Mouse (Mus musculus) brain, embryonic 14.5 days (tissue): ENCODE results near the gene Mier2.

Experiments
- CTCF ChIP-seq: fragments of 200-500 bp; IDR thresholded peaks from 2 replicates; pipeline ENCODE4 v1.5.1; 2012; ENCODE audit warnings: inconsistent platforms, mild to moderate bottlenecking, moderate library complexity, borderline replicate concordance; ENCODE audit not compliant: insufficient read depth, insufficient read length; ENCODE audit errors: extremely low read depth
- POLR2A ChIP-seq: fragments of 200-500 bp; IDR thresholded peaks from 2 replicates; pipeline ENCODE4 v1.6.1; 2012; ENCODE audit warnings: mild to moderate bottlenecking, inconsistent platforms, borderline replicate concordance; ENCODE audit not compliant: poor library complexity, insufficient read depth, insufficient read length, severe bottlenecking; ENCODE audit errors: extremely low read depth

- TF ChIP-seq POLR2A (no peak), CTCF (no peak)
Measured at GRCm38 (mm10) chr10:79597051-79597935, 42.3 kb upstream of the Mier2 start.
